Mouse (Mus musculus) activated CD4-positive, CD25-positive, alpha-beta regulatory T cell (primary cell): ENCODE results near the gene Olfr183. TPM values are rescaled to one million over a fixed set of nuclear protein-coding genes. Genes with fewer than 3 reads are reported as not detected.

Source experiments
- polyA plus RNA-seq, 2 experiments: library from polyadenylated mRNA; unstranded; fragments of 100-300 nt; shearing (Covaris generic); gene quantifications; one replicate each; pipeline ENCODE4 v1.2.1; 2017

Olfr183 gene
- not detected for polyA plus RNA-seq

DNA sequence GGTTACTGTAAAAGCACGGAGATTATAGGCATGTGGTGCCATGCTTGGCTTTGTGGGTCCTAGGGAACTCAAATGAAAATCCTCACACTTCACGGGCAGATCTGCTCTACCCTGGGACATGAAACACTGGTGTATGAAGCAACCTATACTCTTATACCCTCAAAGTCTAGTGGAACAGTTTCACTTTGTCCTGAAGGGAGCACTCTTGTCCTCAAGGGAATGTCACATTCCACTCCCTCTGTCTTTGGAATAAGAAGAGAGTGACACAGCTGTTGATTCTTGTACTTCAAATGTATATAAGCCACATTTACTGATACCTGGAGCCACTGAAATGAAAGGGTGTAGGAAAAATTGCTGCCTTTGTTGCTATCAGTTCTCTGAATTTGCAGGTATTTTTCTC, at the start of gene Olfr183:
Gene Olfr183, plus strand, starts transcription at position 301 of the 400 bp plus-strand sequence.

DNA sequence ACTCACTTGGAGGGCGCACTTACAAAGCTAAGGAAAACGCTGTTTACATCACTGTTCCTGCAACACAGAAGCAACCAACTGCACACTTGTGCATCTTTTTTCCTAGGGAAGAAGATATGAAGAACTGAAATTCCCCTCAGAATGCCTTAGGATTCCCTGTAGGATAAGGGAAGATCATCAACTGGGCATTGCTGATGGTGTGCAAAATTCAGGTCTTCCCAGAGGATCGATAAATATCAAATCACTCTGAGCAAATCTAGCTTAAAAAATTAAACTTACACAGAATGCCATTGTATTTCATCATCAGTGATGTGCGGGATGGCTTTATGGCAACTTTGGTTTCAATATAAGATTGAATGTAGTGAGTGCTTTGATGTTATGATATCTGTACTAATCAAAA, 35.0 kb downstream of the Olfr183 start, which contains the start of gene Olfr186:
Gene Olfr186, minus strand, starts transcription at position 101 of the 400 bp plus-strand sequence.

DNA sequence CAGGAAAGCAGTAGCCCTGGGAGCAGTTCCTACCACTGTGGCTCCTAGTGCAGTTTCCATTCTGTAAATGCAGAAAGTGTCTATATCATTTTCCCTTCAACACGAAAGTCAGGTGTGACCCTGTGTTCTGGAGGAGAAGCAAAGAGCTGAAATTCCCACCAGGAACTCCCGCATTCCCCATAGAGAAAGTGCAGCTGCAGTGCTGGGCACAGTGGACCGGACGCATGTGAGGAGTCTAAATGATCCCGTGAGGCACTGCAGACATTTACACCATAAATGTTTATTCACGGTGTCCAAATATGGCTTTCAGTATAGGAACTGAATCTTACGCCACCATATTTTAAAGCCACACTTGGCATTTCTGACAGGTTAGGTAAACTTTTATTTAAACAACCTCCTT, 44.6 kb downstream of the Olfr183 start, which contains the start of gene Olfr187:
Gene Olfr187, minus strand, starts transcription at position 58 of the 400 bp plus-strand sequence.

Other genes starting within 250 kb of the Olfr183 start
- not detected for gene Olfr172, start 232.2 kb upstream of the Olfr183 start, polyA plus RNA-seq
- gene Olfr173, start 195.1 kb upstream of the Olfr183 start, polyA plus RNA-seq = 1 to 10 TPM in 1 of 2 experiments, under 1 TPM in 1; 0.59 to 1.2 TPM
- gene Olfr175-ps1, start 168.6 kb upstream of the Olfr183 start, polyA plus RNA-seq = not detected
- not detected for gene Olfr177, start 120.6 kb upstream of the Olfr183 start, polyA plus RNA-seq
- not detected for gene Olfr178, start 103.3 kb upstream of the Olfr183 start, polyA plus RNA-seq
- gene Olfr181, start 66.6 kb upstream of the Olfr183 start, polyA plus RNA-seq = under 1 TPM in 1 of 2 experiments, not detected in 1; 0.08 TPM
- gene Olfr180, start 66.0 kb upstream of the Olfr183 start, polyA plus RNA-seq = not detected
- gene Olfr186, start 34.9 kb downstream of the Olfr183 start, polyA plus RNA-seq = not detected
- under 1 TPM in 1 of 2 experiments, not detected in 1; 0.47 TPM for gene Olfr187, start 44.4 kb downstream of the Olfr183 start, polyA plus RNA-seq
- not detected for gene Olfr190, start 82.6 kb downstream of the Olfr183 start, polyA plus RNA-seq
- gene Olfr191, start 94.5 kb downstream of the Olfr183 start, polyA plus RNA-seq = not detected
- gene Olfr193, start 116.5 kb downstream of the Olfr183 start, polyA plus RNA-seq = not detected
- gene Olfr194, start 125.7 kb downstream of the Olfr183 start, polyA plus RNA-seq = under 1 TPM in 1 of 2 experiments, not detected in 1; 0.08 TPM
- not detected for gene Olfr195, start 151.7 kb downstream of the Olfr183 start, polyA plus RNA-seq
- not detected for gene Olfr196, start 175.1 kb downstream of the Olfr183 start, polyA plus RNA-seq
- gene Olfr198, start 208.2 kb downstream of the Olfr183 start, polyA plus RNA-seq = not detected
- not detected for gene Olfr199, start 224.4 kb downstream of the Olfr183 start, polyA plus RNA-seq